15 mouse cellular contexts compared by ENCODE assay signal in genomic region chr13:44674926-44675650, GRCm38 (mm10).
"Had no signal": no experiment of that assay in that cellular context is flagged by ENCODE, and none has a peak within 500 bp of the region (broad histone marks: within the 10 kb centered on the region; RNA-seq: fewer than 3 reads in every experiment).

No protein-coding gene starts in this region.

- H3K4me3 ChIP-seq: midbrain, embryonic 10.5 days; midbrain, embryonic 12.5 days; myocyte; neural tube, embryonic 13.5 days; neural tube, embryonic 15.5 days had no signal

- H3K4me2 ChIP-seq: lung, embryonic 14.5 days; midbrain, embryonic 12.5 days; neural tube, embryonic 13.5 days; neural tube, embryonic 15.5 days had no signal

- DNase-seq: lung, adult 18-20 months; lung, embryonic 14.5 days; lung, postnatal 10 days; lung, postnatal 4 days; midbrain, embryonic 14.5 days; right cerebral cortex, postnatal 14 days; thymus, adult 18-20 months; thymus, postnatal 14 days; thymus, postnatal 36 days had no signal

- H3K27ac ChIP-seq: midbrain, embryonic 10.5 days; midbrain, embryonic 12.5 days; neural tube, embryonic 13.5 days; neural tube, embryonic 15.5 days had no signal

- ATAC-seq: midbrain, embryonic 16.5 days had no signal

- H3K36me3 ChIP-seq: midbrain, embryonic 10.5 days; midbrain, embryonic 12.5 days; neural tube, embryonic 13.5 days; neural tube, embryonic 15.5 days had no signal

- H3K9ac ChIP-seq: lung, embryonic 14.5 days; midbrain, embryonic 12.5 days; neural tube, embryonic 13.5 days; neural tube, embryonic 15.5 days had no signal

- H3K9me3 ChIP-seq: midbrain, embryonic 10.5 days; midbrain, embryonic 12.5 days; neural tube, embryonic 13.5 days; neural tube, embryonic 15.5 days had no signal
